Mouse (Mus musculus) spleen, adult 2 months (tissue): ENCODE results near the gene Dera. TPM values are rescaled to one million over a fixed set of nuclear protein-coding genes. Genes with fewer than 3 reads are reported as not detected.

Experiments used
- DNase-seq, 2 experiments: peaks; one replicate each; pipeline versions ENCODE4 v3.0.0 to v3.0.0-alpha.2; 2012 to 2021; ENCODE audit warnings: low spot score in 2 of 2, low read depth in 1 of 2
- H3K27ac ChIP-seq: fragments of 200-500 bp; 2 replicates; pipeline ENCODE4 v1.5.1; 2012; ENCODE audit warnings: low read length, inconsistent platforms; ENCODE audit not compliant: insufficient read depth
- H3K27me3 ChIP-seq: fragments of 200-500 bp; 2 replicates; pipeline ENCODE4 v1.6.1; 2012; ENCODE audit warnings: mild to moderate bottlenecking, moderate library complexity, low read length, inconsistent platforms; ENCODE audit not compliant: control insufficient read depth, insufficient read depth
- H3K36me3 ChIP-seq: fragments of 200-500 bp; 2 replicates; pipeline ENCODE4 v1.6.1; 2012; ENCODE audit warnings: mild to moderate bottlenecking, low read length, inconsistent platforms; ENCODE audit not compliant: control insufficient read depth, insufficient read depth
- H3K4me1 ChIP-seq: fragments of 200-500 bp; 2 replicates; pipeline ENCODE4 v1.6.1; 2011; ENCODE audit warnings: inconsistent platforms; ENCODE audit not compliant: control insufficient read depth, insufficient read depth, insufficient read length
- H3K4me3 ChIP-seq: fragments of 200-500 bp; 2 replicates; pipeline ENCODE4 v1.5.1; 2011; ENCODE audit warnings: mild to moderate bottlenecking, inconsistent platforms; ENCODE audit not compliant: insufficient read depth, insufficient read length; ENCODE audit errors: extremely low read depth
- CTCF ChIP-seq: fragments of 200-500 bp; IDR thresholded peaks from 2 replicates; pipeline ENCODE4 v1.5.1; 2011; ENCODE audit warnings: mild to moderate bottlenecking, inconsistent platforms; ENCODE audit not compliant: insufficient read depth, insufficient read length, insufficient replicate concordance; ENCODE audit errors: extremely low read depth
- POLR2A ChIP-seq: fragments of 200-500 bp; IDR thresholded peaks from 2 replicates; pipeline ENCODE4 v1.6.1; 2011; ENCODE audit warnings: low read depth, low read length, inconsistent platforms
- WGBS: fragments of 180-500 bp; shearing (Covaris S2); methylation state at CpG from one replicate; pipeline ENCODE4 v1.1.7; 2018; 5-methylcytosine and 5-hydroxymethylcytosine counted together
- polyA plus RNA-seq: library from polyadenylated mRNA; depleted of rRNA; stranded (reverse); fragments of >200 nt; gene quantifications from 2 replicates; pipeline ENCODE4 v1.2.3, GENCODE M21; 2012

Dera gene
- polyA plus RNA-seq, 1 experiment: 7.2 TPM

DNA sequence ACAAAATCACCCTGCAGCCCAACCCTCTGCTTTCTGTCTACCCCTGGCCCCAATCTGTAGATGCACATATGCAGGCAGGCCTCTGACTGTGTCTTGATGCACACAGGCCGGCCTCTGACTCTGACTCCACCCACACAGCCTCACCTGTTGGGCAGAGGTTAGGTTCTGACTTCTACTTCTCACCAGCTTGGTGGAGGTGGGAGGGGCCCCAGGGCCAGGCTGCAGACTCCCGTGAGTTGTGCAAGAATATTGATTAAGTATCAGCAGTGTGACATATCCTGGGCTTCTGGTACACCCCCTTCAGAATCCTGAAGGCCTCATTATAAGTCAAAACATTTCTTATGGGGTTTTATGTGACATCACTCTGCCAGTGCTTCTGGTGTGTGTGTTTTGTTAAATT is 35.3 kb downstream of the Dera start:
- TF ChIP-seq POLR2A (no peak), CTCF (no peak)
- H3K4me1 ChIP-seq: no peaks in the 10 kb centered on the region
- WGBS: 81% methylated on average over 2 of the region's 2 CpGs
- no peak overlapping the region for H3K4me3 ChIP-seq
- no peak overlapping the region for H3K27ac ChIP-seq
- no peaks in the 10 kb centered on the region for H3K27me3 ChIP-seq
- no peak for DNase-seq
- H3K36me3 ChIP-seq: peaks cover 13% of the 10 kb centered on the region

DNA sequence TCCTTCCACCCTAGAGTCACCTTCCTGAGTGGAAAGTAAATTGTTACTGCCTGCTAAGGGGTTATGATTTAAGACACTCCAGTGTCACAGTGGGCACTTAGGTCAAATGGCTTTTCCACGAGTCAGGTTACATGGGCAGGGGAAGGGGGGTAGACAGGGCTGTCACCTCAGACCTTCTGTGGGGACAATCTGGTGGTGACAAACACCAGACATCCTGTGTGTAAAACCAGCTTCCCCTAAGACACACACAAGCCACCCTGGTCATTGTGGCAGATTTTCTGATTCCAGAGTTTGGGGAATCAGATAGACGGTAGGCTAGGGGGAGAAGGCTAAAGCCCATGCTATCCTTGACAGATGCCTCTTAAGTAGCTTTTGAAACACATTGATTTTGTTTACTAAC is 41.1 kb downstream of the Dera start:
- TF ChIP-seq POLR2A (no peak), CTCF (no peak)
- no peak for DNase-seq
- 30% methylated on average over 2 of the region's 2 CpGs for WGBS
- Histone ChIP-seq H3K27me3 (no peaks in the 10 kb centered on the region), H3K27ac (no peak overlapping the region), H3K4me3 (no peak overlapping the region), H3K36me3 (peaks cover 22% of the 10 kb centered on the region), H3K4me1 (no peaks in the 10 kb centered on the region)

DNA sequence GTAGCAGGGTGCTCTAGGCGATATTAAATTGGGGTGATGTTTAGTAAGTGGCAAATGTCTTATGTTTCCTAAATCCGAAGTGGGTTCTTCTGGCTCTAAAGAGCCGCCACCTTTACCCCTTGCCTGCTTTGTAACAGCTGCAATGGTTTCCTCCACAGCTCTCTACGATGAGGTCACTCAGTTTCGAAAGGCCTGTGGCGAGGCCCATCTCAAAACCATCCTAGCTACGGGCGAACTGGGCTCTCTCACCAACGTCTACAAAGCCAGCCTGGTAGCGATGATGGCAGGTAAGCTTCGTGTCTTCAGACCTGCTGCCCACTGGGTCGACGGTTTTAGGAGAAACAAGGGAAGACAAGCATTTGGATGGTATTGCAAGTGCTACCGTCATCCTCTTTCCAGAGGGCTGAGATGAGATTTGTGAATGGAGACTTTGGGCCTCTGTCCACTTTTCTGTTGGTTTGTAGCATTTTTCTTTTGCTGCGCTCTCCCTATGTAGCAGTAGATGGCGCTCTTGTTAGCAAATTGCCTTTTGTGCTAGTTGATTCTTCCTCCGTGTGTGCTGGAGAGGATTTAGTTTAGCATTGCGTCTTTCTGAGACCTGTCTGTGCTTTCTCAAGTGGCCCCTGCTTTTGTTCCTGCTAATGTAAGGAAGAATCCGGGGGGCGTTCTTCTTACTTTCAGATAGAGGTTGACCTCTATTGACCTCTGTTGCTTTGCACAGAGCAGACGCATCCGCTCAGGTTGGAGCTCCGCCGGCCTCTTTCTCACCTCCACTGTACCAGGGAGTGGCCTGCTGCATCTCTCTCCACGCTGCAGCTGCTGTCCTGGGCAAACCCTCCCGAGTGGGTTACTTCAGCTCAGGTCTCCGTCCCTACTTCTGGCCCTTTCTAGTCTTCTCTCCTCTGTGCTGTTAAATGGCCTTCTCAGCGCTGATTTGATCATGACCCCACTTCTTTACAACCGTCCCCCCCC is 42.5 kb downstream of the Dera start:
- Histone ChIP-seq H3K4me3 (no peak overlapping the region), H3K36me3 (peaks cover 24% of the 10 kb centered on the region), H3K27ac (no peak overlapping the region), H3K27me3 (no peaks in the 10 kb centered on the region), H3K4me1 (no peaks in the 10 kb centered on the region)
- no peak for DNase-seq
- WGBS: 90% methylated on average over 29 of the region's 29 CpGs
- TF ChIP-seq POLR2A: no peak
- TF ChIP-seq CTCF: no peak

DNA sequence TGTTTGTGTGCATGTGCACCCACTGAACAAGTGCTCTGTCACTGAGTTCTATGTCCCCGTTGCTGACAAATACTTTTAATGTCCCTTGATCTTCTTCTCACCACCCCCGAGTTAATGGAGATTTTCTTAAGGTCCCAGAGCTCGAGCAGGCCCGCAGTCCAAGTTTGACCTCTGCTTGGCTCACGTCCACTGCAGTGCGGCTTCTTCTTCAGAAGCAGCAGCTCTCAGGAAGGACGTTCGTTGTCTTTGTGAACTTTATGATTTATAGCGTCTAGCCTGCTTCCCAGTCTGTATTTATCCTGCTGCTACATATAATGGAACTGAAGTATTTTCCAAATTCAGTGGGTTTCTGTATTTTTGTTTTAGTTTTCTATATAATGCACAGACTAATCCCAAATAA is 44.9 kb downstream of the Dera start:
- 93% methylated on average over 9 of the region's 9 CpGs for WGBS
- DNase-seq: no peak
- Histone ChIP-seq H3K27ac (no peak overlapping the region), H3K4me3 (no peak overlapping the region), H3K36me3 (peaks cover 26% of the 10 kb centered on the region), H3K4me1 (no peaks in the 10 kb centered on the region), H3K27me3 (no peaks in the 10 kb centered on the region)
- no peak for TF ChIP-seq CTCF
- TF ChIP-seq POLR2A: no peak

DNA sequence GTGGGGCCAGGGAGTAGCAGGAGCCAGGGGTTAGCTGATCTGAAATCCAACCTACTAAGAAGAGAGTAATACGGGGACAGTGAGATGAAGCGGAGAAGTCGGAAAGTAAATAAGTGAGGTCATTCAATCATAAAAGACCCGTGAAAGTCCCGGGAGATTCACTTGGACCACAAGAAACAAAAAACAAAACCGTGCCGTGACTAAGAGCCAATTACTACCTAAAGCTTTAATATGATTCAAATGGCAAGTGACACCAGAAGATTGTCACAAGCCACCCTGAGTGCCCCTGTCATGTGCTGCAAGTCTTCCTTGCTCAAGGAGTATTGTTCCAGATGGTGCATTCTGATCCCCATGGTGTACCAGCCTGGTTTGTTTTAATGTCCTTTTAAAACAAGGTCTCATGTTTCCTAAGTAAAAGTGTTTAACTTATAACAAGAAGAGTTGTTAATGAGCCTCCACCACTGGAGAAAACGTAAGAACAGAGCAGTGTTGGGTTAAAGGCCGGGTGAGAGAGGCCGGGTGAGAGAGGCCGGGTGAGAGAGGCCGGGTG is 49.2 kb downstream of the Dera start:
- TF ChIP-seq CTCF: no peak
- TF ChIP-seq POLR2A: no peak
- no peak overlapping the region for H3K27ac ChIP-seq
- DNase-seq: no peak
- peaks cover 17% of the 10 kb centered on the region for H3K36me3 ChIP-seq
- H3K4me3 ChIP-seq: no peak overlapping the region
- 92% methylated on average over 12 of the region's 12 CpGs for WGBS
- H3K27me3 ChIP-seq: no peaks in the 10 kb centered on the region
- H3K4me1 ChIP-seq: no peaks in the 10 kb centered on the region

DNA sequence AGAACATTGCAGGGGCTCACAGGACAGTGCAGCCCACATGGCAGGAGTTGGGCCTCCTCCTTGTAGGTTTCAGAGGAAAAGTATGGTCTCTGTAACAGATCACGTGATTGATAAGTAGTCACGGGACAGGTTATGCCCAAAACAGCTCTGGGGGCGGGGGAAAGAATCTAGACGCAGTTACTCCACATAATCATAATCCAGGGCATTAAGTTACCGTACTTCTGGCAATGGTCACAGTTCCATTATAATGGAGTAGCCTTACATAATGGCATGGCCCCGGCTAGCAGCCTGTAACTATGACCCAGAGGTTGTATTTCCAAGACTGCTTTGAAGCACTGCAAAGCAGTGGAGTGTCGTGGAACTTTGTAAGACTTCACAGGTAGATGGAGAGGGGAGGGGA is 49.8 kb downstream of the Dera start:
- DNase-seq: no peak
- TF ChIP-seq CTCF (no peak), POLR2A (no peak)
- Histone ChIP-seq H3K27me3 (no peaks in the 10 kb centered on the region), H3K36me3 (peaks cover 14% of the 10 kb centered on the region), H3K4me1 (no peaks in the 10 kb centered on the region), H3K4me3 (no peak overlapping the region), H3K27ac (no peak overlapping the region)
- WGBS: 92% methylated on average over 7 of the region's 7 CpGs

DNA sequence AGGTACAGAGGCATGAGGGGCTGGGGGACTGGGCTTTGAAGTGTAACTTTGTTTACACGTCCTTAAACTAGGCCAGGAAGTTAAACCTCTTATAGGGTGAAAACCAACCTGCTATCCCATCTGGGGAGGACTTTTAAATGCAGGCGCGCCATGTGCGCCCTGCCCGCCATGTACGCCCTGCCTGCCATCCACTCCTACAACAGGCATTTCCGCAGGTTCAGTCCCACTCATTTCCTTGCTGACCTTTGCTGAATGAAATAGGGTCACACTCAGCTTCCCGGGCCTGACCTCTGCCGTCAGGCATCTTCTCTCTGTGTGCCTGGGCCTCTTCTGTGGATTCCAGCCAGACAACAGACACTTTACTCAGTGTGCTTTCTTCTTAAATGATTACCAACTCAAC is 50.3 kb downstream of the Dera start:
- no peak for DNase-seq
- 94% methylated on average over 9 of the region's 9 CpGs for WGBS
- Histone ChIP-seq H3K4me1 (no peaks in the 10 kb centered on the region), H3K36me3 (peaks cover 10% of the 10 kb centered on the region), H3K27ac (no peak overlapping the region), H3K4me3 (no peak overlapping the region), H3K27me3 (no peaks in the 10 kb centered on the region)
- TF ChIP-seq CTCF (no peak), POLR2A (no peak)
